Mouse (Mus musculus) limb, embryonic 10.5 days (tissue): ENCODE measurements around the gene Crim1. TPM values are rescaled to one million over a fixed set of nuclear protein-coding genes. Genes with fewer than 3 reads are reported as not detected.

Experiments
- DNase-seq: peaks from one replicate; pipeline ENCODE4 v3.0.0-alpha.2; 2017; ENCODE audit warnings: low spot score
- H3K27ac ChIP-seq: fragments of 300-500 bp; sonication (generic); 2 replicates; pipeline ENCODE4 v1.5.1; 2016; ENCODE audit warnings: mild to moderate bottlenecking
- H3K27me3 ChIP-seq: fragments of 300-500 bp; sonication (generic); 2 replicates; pipeline ENCODE4 v1.6.1; 2016; ENCODE audit warnings: low read depth, mild to moderate bottlenecking; ENCODE audit not compliant: poor library complexity, severe bottlenecking
- H3K36me3 ChIP-seq: fragments of 300-500 bp; sonication (generic); 2 replicates; pipeline ENCODE4 v1.6.1; 2016; ENCODE audit warnings: mild to moderate bottlenecking, moderate library complexity
- H3K4me1 ChIP-seq: fragments of 300-500 bp; sonication (generic); 2 replicates; pipeline ENCODE4 v1.6.1; 2016
- H3K4me3 ChIP-seq: fragments of 300-500 bp; sonication (generic); 2 replicates; pipeline ENCODE4 v1.5.1; 2016; ENCODE audit warnings: mild to moderate bottlenecking, moderate library complexity
- H3K9me3 ChIP-seq: fragments of 300-500 bp; sonication (generic); replicated peaks from 2 replicates; pipeline ENCODE4 v1.6.1; 2016; ENCODE audit warnings: mild to moderate bottlenecking
- whole genome bisulfite sequencing: fragments of 180-500 bp; shearing (Covaris S2); methylation state at CpG from one replicate; pipeline ENCODE4 v1.1.7; 2016; 5-methylcytosine and 5-hydroxymethylcytosine counted together
- polyA plus RNA-seq: library from polyadenylated mRNA; unstranded; fragments of >200 nt; fragmentation: Nextera tagmentation; extraction: Ambion mirVana; gene quantifications from 2 replicates; pipeline ENCODE4 v1.2.1, GENCODE M21; 2016

Gene Crim1
- polyA plus RNA-seq, 1 experiment from 2014 or later: 2.2 TPM

DNA sequence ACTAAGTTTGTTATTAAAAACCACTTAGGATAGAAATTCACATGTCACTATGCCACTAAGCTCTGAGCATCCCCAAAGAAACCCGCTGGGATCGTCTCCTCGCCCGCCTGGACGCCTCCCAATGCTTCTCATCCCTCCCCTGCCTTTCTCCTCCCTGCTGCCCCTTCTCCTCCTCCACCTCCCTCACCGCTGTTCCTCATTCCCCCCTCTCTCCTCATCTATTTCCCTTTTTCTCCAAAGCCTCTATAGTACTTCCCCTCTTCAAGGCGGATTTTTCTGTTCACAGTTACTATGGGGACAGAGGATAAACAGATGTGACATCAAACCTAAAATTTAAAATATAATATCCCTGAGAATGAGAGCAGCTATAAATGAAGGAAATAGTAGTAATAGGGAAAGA is 65.1 kb downstream of the Crim1 start:
- no peaks in the 10 kb centered on the region for H3K9me3 ChIP-seq
- peaks cover 28% of the 10 kb centered on the region for H3K4me1 ChIP-seq
- DNase-seq: no peak

DNA sequence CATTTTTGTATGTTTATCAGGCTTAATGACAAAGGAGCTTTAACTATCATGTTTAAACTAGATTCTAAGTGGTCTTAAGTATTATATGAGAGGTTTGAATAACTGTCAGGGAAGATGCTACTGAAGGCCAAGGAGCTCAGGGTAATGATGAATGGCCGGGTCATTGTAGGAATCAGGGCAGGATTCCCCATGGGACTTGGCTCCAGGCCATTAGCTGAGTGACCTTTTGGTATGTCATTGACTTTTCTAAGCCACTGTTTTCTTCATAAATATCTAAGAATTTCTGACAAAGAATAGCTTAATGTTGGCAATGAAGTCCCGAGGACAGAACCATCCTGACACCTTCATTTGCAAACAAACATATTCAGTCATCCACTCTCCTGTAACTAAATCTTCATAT is 66.2 kb downstream of the Crim1 start:
- Histone ChIP-seq H3K4me1 (peaks cover 28% of the 10 kb centered on the region), H3K9me3 (no peaks in the 10 kb centered on the region), H3K27ac (no peak overlapping the region), H3K4me3 (no peak overlapping the region), H3K27me3 (no peaks in the 10 kb centered on the region), H3K36me3 (no peaks in the 10 kb centered on the region)
- WGBS: 82% methylated on average over 2 of the region's 2 CpGs
- no peak for DNase-seq

More for the DNA sequence above, 65.1 kb downstream of the Crim1 start:
- no peaks in the 10 kb centered on the region for H3K27me3 ChIP-seq
- no peak overlapping the region for H3K4me3 ChIP-seq
- H3K27ac ChIP-seq: no peak overlapping the region
- 86% methylated on average over 7 of the region's 7 CpGs for WGBS
- no peaks in the 10 kb centered on the region for H3K36me3 ChIP-seq

DNA sequence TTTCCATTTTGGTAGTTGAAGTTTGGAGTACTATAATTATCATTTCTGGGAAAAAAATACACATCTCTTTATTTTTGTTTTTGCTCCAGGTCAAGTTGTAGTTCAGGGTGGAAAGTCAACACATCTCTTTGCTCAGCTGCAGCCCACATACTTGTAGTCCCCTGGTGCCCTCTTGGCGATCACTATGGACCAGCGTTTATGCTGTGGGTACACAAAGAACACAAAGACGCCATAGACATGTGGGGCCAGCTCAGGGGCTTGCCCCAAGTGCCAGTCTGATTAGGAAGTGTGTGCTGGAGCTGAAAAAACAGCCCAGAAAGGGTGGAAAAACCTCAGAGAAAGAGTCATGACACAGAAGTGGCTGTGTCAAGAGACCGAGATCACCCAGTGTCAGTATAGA is 68.5 kb downstream of the Crim1 start:
- Histone ChIP-seq H3K4me1 (peaks cover 28% of the 10 kb centered on the region), H3K4me3 (no peak overlapping the region), H3K27me3 (no peaks in the 10 kb centered on the region), H3K9me3 (no peaks in the 10 kb centered on the region), H3K27ac (no peak overlapping the region), H3K36me3 (no peaks in the 10 kb centered on the region)
- WGBS: 92% methylated on average over 4 of the region's 4 CpGs
- no peak for DNase-seq

DNA sequence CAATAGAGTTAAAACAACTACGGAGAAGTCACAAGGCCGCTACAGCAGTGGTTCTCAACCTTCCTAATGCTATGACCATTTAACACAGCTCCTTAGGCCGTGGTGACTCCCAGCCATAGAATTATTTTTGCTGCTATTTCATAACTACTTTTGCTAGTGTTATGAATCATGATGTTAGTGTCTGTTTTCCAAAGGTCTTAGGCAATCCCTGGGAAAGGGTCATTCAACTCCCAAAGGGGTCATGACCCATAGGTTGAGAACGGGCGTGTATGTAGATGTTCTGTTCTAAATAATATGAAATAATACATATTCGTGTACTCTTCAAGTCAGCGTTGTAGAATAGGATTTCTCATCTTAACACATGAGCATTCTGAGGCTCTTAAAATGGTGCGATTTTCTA is 69.3 kb downstream of the Crim1 start:
- WGBS: 97% methylated on average over 8 of the region's 8 CpGs
- DNase-seq: no peak
- Histone ChIP-seq H3K4me3 (no peak overlapping the region), H3K36me3 (no peaks in the 10 kb centered on the region), H3K27ac (no peak overlapping the region), H3K27me3 (no peaks in the 10 kb centered on the region), H3K4me1 (peaks cover 23% of the 10 kb centered on the region), H3K9me3 (no peaks in the 10 kb centered on the region)

DNA sequence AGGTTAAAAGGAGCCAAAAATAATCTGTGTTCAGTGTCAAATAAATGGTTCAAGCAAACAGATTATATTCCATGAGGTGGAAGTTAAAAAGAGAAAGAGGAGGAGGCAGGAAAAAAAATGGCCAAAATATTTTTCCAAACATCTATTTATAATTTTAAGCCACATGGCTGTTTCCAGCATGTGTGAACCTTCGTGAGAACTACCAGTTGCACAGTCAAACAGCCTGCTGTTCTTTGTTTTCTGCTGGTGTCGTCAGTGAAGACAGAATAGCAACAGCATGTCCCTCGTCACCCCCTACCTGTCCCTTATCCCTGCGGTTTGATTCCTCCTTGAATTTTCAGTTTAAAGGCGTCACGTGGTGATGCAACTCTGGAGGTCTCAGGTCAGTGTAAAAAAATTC is 70.0 kb downstream of the Crim1 start:
- Histone ChIP-seq H3K4me3 (no peak overlapping the region), H3K4me1 (peaks cover 17% of the 10 kb centered on the region), H3K27ac (no peak overlapping the region), H3K9me3 (no peaks in the 10 kb centered on the region), H3K36me3 (no peaks in the 10 kb centered on the region), H3K27me3 (no peaks in the 10 kb centered on the region)
- 82% methylated on average over 6 of the region's 6 CpGs for WGBS
- no peak for DNase-seq

DNA sequence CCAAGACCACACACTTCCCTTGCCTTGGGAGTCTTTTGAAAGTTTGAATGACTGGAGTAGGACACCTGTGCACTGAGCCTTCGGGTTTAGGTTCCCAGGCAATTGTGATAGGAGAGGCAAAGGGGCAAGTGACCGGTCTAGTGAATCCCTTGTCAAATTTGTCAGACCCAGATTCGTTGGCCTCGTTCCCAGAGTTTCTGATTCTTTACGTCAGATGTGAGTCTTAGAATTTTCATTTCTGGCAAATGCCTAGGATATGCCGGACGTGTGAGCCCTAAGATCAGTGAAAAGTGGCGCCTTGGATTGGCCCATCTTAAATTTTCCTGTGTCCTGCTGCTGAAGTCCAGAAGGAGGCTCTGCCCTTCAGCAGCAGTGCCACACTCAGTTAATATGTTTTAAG is 71.7 kb downstream of the Crim1 start:
- H3K27ac ChIP-seq: no peak overlapping the region
- H3K36me3 ChIP-seq: no peaks in the 10 kb centered on the region
- WGBS: 93% methylated on average over 8 of the region's 8 CpGs
- H3K27me3 ChIP-seq: no peaks in the 10 kb centered on the region
- no peak overlapping the region for H3K4me3 ChIP-seq
- no peaks in the 10 kb centered on the region for H3K9me3 ChIP-seq
- DNase-seq: no peak
- peaks cover 15% of the 10 kb centered on the region for H3K4me1 ChIP-seq

DNA sequence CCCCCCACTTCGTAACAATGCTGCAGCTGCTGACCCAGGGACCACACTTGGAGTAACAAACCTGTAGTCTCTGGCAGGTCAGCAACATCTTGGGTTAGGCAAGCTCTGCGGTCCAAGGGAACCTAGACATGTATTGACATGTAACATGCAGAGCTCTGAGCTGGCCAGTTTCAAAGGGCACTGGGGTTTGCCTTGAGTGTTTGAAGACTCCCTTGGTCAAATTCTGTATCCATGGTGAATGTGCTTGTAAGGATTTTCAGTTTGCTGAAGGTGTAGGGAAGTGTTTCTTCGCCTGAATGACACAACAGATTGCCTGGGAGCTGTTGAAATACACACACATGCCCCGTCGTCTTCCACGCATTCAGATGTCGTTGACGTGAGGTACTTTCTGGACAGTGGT is 72.1 kb downstream of the Crim1 start:
- DNase-seq: no peak
- Histone ChIP-seq H3K27ac (no peak overlapping the region), H3K9me3 (no peaks in the 10 kb centered on the region), H3K36me3 (no peaks in the 10 kb centered on the region), H3K27me3 (no peaks in the 10 kb centered on the region), H3K4me3 (no peak overlapping the region), H3K4me1 (peaks cover 15% of the 10 kb centered on the region)
- 90% methylated on average over 8 of the region's 8 CpGs for WGBS

DNA sequence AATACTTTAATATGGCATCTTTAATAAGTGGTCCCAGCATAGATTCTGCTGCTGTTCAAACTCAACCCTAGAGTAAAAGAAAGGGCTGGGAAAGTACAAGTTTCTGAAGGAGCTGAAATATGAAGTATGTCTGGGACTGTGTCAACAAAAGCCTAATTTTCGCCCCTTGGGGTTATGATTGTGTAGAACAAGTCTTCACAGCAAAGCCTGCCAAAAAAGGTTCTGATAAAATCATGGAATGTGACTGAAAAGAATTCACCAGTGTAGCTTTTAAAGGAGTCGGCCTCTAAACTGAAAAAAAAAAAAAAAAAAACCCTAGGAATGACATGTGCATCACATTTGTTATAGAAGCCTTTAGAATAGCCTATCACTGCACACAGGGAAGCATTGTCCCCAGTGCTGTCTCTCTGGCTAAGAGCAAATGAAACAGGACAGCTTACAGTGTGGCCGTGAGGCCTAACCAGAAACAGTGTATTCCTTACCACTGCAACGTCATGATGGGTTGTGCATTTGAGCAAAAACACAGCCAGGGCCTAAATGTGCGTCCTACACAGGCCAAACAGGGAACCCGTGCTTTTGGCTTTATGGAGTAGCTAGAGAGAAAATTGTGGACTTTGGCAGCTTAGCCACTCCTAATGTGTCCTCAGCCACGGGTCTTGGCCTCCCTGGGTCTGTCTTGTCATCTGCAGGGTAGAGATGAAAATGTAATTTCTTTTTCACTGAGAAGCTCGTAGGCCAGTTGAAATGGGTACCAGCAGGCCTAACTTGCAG is 72.8 kb downstream of the Crim1 start:
- WGBS: 83% methylated on average over 8 of the region's 8 CpGs
- Histone ChIP-seq H3K27me3 (no peaks in the 10 kb centered on the region), H3K4me3 (no peak overlapping the region), H3K4me1 (peaks cover 12% of the 10 kb centered on the region), H3K27ac (no peak overlapping the region), H3K36me3 (no peaks in the 10 kb centered on the region), H3K9me3 (no peaks in the 10 kb centered on the region)
- DNase-seq: no peak

DNA sequence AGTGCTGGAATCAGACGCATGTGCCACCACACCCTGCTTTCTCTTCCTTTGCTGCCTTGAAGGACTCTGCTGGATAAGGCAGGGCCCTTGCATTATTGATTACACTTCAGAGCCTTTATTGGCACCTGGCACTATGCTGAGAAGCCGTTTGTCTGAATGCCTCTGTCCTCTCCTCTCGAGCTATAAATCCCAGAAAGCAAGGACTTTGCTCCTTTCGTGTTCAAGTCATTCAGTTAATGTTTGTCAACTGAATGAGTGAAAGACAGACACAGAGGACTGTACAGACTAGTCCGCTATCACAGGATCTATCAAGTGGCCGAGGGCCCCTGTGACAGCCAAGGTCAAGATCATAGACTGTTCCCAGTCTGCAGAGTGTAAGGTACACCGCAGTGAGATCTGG is 73.8 kb downstream of the Crim1 start:
- no peaks in the 10 kb centered on the region for H3K27me3 ChIP-seq
- WGBS: 75% methylated on average over 7 of the region's 7 CpGs

DNA sequence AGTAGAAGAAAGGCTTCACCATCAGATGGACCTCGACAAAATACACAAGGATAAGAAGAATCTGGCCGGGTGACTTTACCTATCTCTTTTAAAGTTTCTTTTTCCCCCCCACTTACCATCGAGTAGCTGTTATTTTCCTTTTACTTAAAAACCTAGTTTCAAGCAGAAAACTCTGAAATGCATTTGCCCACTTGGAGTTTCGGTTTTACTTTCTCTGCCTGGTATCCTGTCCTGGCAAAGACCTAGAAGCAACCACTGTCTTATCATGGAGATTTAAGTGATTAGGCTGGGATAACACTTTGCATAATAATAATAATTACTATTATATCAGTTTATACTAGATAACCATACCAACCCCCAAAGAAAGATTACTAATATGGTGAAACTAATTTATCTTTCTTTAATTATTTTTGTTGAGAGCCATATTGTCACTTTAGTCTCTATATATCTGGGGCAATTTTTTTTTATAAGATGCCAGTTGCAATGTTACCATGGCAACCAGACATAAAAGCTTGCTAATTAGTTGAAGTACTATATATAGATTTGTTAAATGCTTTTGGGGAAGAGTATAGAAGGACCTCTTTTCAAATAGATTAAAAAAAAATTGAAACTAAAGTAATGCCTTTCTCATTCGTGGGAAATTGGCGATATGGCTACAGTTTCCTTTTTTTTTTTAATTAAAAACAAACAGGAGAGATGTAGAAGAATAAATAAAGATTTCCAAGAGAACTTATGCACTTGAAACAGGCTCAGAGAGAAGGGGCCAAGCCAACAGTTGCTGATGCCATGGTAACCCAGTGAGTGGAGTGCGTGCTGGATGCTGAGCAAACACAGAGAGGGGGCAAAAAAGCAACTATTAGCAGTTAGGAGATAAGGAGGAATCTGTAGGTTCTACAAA is 74.8 kb downstream of the Crim1 start:
- no peaks in the 10 kb centered on the region for H3K27me3 ChIP-seq
- WGBS: 90% methylated on average over 7 of the region's 7 CpGs
- H3K4me1 ChIP-seq: peaks cover 11% of the 10 kb centered on the region
- H3K9me3 ChIP-seq: no peaks in the 10 kb centered on the region
- no peaks in the 10 kb centered on the region for H3K36me3 ChIP-seq
- DNase-seq: no peak
- no peak overlapping the region for H3K27ac ChIP-seq
- H3K4me3 ChIP-seq: no peak overlapping the region

More for the DNA sequence above, 73.8 kb downstream of the Crim1 start:
- Histone ChIP-seq H3K36me3 (no peaks in the 10 kb centered on the region), H3K4me1 (peaks cover 11% of the 10 kb centered on the region), H3K9me3 (no peaks in the 10 kb centered on the region), H3K27ac (no peak overlapping the region), H3K4me3 (no peak overlapping the region)
- no peak for DNase-seq

DNA sequence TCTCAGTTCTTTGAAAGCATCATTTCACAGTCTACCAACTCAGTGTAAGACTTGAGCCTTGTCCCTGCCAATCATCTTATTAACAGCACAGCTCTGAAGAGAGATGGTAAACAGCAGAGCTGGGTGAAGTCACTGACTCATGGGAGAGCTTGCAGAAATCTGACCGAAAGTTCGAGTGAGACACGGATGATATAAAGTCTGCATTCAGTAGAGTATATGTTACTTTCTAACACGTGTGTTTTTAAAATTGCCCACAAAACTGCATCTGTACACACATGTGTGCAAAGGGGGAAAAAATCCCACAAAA is 75.4 kb downstream of the Crim1 start:
- WGBS: 88% methylated on average over 4 of the region's 4 CpGs
- H3K27ac ChIP-seq: no peak overlapping the region
- no peaks in the 10 kb centered on the region for H3K9me3 ChIP-seq
- H3K27me3 ChIP-seq: no peaks in the 10 kb centered on the region
- no peak overlapping the region for H3K4me3 ChIP-seq
- H3K36me3 ChIP-seq: no peaks in the 10 kb centered on the region
- DNase-seq: no peak
- H3K4me1 ChIP-seq: peaks cover 11% of the 10 kb centered on the region

DNA sequence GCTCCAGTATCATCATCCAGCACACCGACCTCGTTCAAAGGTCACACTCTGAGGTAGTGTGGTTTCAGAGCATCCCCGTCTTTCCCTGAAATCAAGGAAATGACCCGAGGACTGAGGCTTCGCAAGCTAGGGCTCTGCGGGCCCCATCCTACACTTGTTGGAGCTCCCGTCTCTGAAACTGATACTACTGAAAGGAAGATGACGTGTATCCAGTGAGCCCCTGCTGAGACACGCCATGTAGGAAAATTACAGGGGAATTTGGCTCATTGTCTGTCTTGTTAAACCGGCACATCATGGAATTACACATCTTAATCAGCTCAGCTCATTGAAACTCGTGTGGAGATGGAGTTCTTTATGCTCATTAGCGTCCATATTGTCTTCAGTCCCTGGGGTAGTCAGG is 79.1 kb downstream of the Crim1 start:
- no peaks in the 10 kb centered on the region; the same call in 1 of the 2 replicates for H3K36me3 ChIP-seq
- H3K4me1 ChIP-seq: peaks cover 9% of the 10 kb centered on the region
- H3K27ac ChIP-seq: no peak overlapping the region
- DNase-seq: no peak
- 85% methylated on average over 12 of the region's 12 CpGs for WGBS
- H3K27me3 ChIP-seq: no peaks in the 10 kb centered on the region
- H3K4me3 ChIP-seq: no peak overlapping the region
- no peaks in the 10 kb centered on the region for H3K9me3 ChIP-seq

DNA sequence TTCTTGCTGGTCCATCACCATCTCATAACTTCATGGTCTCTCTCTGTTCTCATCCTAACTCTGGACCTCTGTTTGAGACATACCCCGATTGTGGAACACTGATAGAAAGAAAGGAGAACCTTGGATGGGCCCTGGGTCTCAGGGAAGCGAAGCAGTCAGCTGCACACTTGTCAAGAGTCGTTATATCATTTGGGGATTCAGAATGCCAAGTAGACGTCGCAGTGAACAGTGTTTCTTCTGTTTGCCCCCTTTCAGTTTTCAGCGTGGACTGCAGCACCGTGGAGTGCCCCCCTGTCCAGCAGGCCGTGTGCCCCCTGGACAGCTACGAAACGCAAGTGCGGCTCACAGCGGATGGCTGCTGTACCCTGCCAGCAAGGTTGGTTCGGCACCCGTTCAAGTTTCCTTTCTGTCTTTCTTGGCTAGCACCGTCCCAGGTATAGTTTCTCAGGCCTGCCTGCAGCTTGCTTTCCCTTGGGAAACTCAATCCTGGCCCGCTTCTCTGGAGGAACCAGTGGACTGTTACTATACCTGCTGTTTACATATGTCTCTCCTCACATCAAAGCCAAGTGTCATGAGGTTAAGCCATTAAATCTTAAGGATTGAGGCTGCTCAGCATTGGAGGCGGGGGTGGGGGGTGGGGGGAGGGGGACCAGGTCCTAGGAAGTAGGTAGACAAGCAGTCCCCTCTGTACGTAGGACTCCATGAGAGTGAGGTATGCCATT is 81.1 kb downstream of the Crim1 start:
- no peak overlapping the region for H3K27ac ChIP-seq
- H3K36me3 ChIP-seq: no peaks in the 10 kb centered on the region; the same call in 1 of the 2 replicates
- no peaks in the 10 kb centered on the region for H3K9me3 ChIP-seq
- 74% methylated on average over 18 of the region's 18 CpGs for WGBS
- no peak for DNase-seq
- peaks cover 9% of the 10 kb centered on the region for H3K4me1 ChIP-seq
- no peak overlapping the region for H3K4me3 ChIP-seq
- H3K27me3 ChIP-seq: no peaks in the 10 kb centered on the region
